Mouse (Mus musculus) layer of hippocampus, adult 8-10 months (tissue): ENCODE measurements at regions not wholly inside any gene's neighbourhood (a gene's known extent, or its start where the extent isn't known, plus 50 kb on each side); places are given as distances from the start of the nearest gene placed in this dataset.

ENCODE experiments used
- DNase-seq, 2 experiments: peaks; one replicate each; pipeline ENCODE4 v3.0.0; 2022; ENCODE audit warnings: low spot score in 2 of 2

- no peak for DNase-seq
These were observed 108.2 kb upstream of the Adamts5 start for GRCm38 (mm10) chr16:86009638-86010329.

- no peak for DNase-seq
These were observed 106.2 kb upstream of the Adamts5 start for GRCm38 (mm10) chr16:86007799-86008198.

- DNase-seq = no peak
These were observed 99.2 kb upstream of the Adamts5 start for GRCm38 (mm10) chr16:86000846-86001245.

- DNase-seq = no peak
These were observed 84.2 kb upstream of the Adamts5 start for GRCm38 (mm10) chr16:85985841-85986240.

- no peak for DNase-seq
These were observed 75.5 kb upstream of the Adamts5 start for GRCm38 (mm10) chr16:85977102-85977501.

- no peak for DNase-seq
These were observed 65.3 kb upstream of the Adamts5 start for GRCm38 (mm10) chr16:85966892-85967444.

- no peak for DNase-seq
These were observed 64.6 kb upstream of the Adamts5 start for GRCm38 (mm10) chr16:85966251-85966650.

- no peak for DNase-seq
These were observed 63.0 kb upstream of the Adamts5 start for GRCm38 (mm10) chr16:85964352-85965210.

GRCm38 (mm10) chr16:85956006-85956562, 54.5 kb upstream of the Adamts5 start:
- DNase-seq = no peak

- DNase-seq = no peak
These were observed 50.0 kb upstream of the Adamts5 start for GRCm38 (mm10) chr16:85951628-85952027.
